8 mouse cellular contexts compared by ENCODE assay signal in the genomic region with DNA sequence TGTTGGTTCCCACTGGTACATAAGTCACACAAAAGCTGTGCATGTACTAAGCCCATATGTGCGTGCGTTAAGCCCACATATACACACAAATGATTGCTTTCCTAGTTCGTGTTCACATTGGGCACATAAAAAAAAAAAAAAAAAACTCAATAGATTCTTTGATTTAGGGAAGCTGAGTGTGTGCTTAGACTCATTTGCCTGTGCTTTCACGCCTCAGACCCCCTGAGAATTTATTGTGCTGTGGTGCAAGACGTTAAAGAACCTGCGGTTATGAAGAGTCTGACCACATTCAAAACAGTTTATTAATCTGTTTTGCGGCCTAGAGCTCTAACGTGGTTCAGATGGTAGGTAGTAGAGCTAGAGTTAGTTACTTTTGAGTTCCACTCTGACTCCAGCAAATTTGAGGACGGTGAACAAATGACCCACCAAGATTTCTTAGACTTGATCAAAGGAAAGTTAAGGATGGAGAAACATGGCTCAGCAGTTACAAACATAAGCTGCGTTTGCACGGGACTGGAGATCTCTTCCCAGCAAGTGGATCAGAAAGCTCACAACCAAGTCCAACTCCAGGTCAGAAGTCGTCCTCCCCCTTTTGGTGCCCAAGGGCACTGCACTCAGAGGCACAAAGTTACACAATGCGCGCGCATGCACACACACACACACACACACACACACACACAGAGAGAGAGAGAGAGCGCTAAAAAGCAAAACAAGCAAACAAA. TPM values are rescaled to one million over a fixed set of nuclear protein-coding genes. Genes with fewer than 3 reads are reported as not detected.
DNase-seq lines count a peak whose midpoint lies in the region; ATAC-seq and TF ChIP-seq lines count a peak whose summit lies in the region.

No protein-coding gene starts in this region.

- DNase-seq in adrenal gland, postnatal 14 days, result peak; percentile 12
- no peak for DNase-seq in adrenal gland, postnatal 10 days
- DNase-seq in spleen, adult 2 months (ENCODE audit: low read depth in 1 of 2, low spot score in 2 of 2), result peak; percentile 53 to 81
- DNase-seq in spleen, postnatal 14 days (ENCODE audit: low spot score in 2 of 2), result no peak
- no peak for DNase-seq in limb, embryonic 14.5 days (ENCODE audit: low spot score)
- no peak for DNase-seq in urinary bladder, postnatal 4 days (ENCODE audit: low spot score in 2 of 2)
- DNase-seq in urinary bladder, adult 2 months (ENCODE audit: low spot score), result no peak
- DNase-seq in frontal cortex, postnatal 14 days (ENCODE audit: low spot score in 2 of 2), result no peak

- H3K9me3 ChIP-seq in limb, embryonic 14.5 days (ENCODE audit: control insufficient read depth, low read length), result no peaks in the 10 kb centered on the region

- H3K9ac ChIP-seq in limb, embryonic 14.5 days (ENCODE audit: low read depth, low read length, severe bottlenecking), result no peak overlapping the region

- no peak overlapping the region for H3K4me3 ChIP-seq in spleen, adult 2 months (ENCODE audit: extremely low read depth, insufficient read depth, insufficient read length)
- H3K4me3 ChIP-seq in limb, embryonic 14.5 days (replicated peaks; ENCODE audit: low read length), result no peak overlapping the region

- peak overlapping the region; percentile 86; the same call in 1 of the 2 replicates for H3K4me2 ChIP-seq in limb, embryonic 14.5 days (replicated peaks; ENCODE audit: low read depth, low read length, severe bottlenecking)

- peaks cover 5% of the 10 kb centered on the region; the same call in 1 of the 2 replicates for H3K4me1 ChIP-seq in spleen, adult 2 months (ENCODE audit: control insufficient read depth, insufficient read depth, insufficient read length)
- H3K4me1 ChIP-seq in limb, embryonic 14.5 days (ENCODE audit: control insufficient read depth, insufficient read depth, low read length), result peaks cover 6% of the 10 kb centered on the region; the same call in 1 of the 2 replicates

- no peaks in the 10 kb centered on the region for H3K36me3 ChIP-seq in spleen, adult 2 months (ENCODE audit: control insufficient read depth, insufficient read depth, low read length)
- H3K36me3 ChIP-seq in limb, embryonic 14.5 days (ENCODE audit: control insufficient read depth, insufficient read depth, low read length), result no peaks in the 10 kb centered on the region

- no peak overlapping the region for H3K27ac ChIP-seq in spleen, adult 2 months (ENCODE audit: insufficient read depth, low read length)
- peak overlapping the region; percentile 79; the same call in 1 of the 2 replicates for H3K27ac ChIP-seq in limb, embryonic 14.5 days (replicated peaks; ENCODE audit: low read depth, low read length)

- WGBS in spleen, adult 2 months, result 57% methylated on average over 16 of the region's 16 CpGs
- 72% methylated on average over 16 of the region's 16 CpGs for WGBS in limb, embryonic 14.5 days

- no peak for TF ChIP-seq POLR2A in spleen, adult 2 months (IDR thresholded peaks at IDR 0.05; ENCODE audit: low read depth, low read length)
- no peak for TF ChIP-seq POLR2A in limb, embryonic 14.5 days (IDR thresholded peaks at IDR 0.05; ENCODE audit: borderline replicate concordance, extremely low read depth, insufficient read depth, insufficient read length)

- peaks cover 14% of the 10 kb centered on the region for H3K27me3 ChIP-seq in spleen, adult 2 months (ENCODE audit: control insufficient read depth, insufficient read depth, low read length)
- H3K27me3 ChIP-seq in limb, embryonic 14.5 days (ENCODE audit: control insufficient read depth, insufficient read depth, low read length), result no peaks in the 10 kb centered on the region

- ATAC-seq in limb, embryonic 14.5 days (ENCODE audit: low FRiP score, low read depth), result no peak

- TF ChIP-seq CTCF in spleen, adult 2 months (IDR thresholded peaks at IDR 0.05; ENCODE audit: extremely low read depth, insufficient read depth, insufficient read length, insufficient replicate concordance), result no peak

RNA-seq across cellular contexts. Expression of gene Fnip2, which starts 1.2 kb away (rescaled TPM):
- total RNA-seq in adrenal gland, postnatal 14 days (2021), result 9.7 and 11.0 TPM in 2 replicates
- total RNA-seq in adrenal gland, postnatal 10 days (2021), result 10 to 100 TPM; 12.3 to 14.1 TPM
- polyA plus RNA-seq in spleen, adult 2 months (2012; rRNA removed), result 2.6 and 3.1 TPM in 2 replicates
- 7.5 and 8.8 TPM in 2 replicates for polyA plus RNA-seq in limb, embryonic 14.5 days (2012; rRNA removed)
- 4.1 and 6.2 TPM in 2 replicates for polyA plus RNA-seq in limb, embryonic 14.5 days (2014; fragmentation: Nextera tagmentation; extraction: Ambion mirVana)
- 8.0 and 9.7 TPM in 2 replicates for polyA plus RNA-seq in urinary bladder, adult 2 months (2012; rRNA removed)

RNA-seq across cellular contexts. Expression of gene Ppid, which starts 22.4 kb away (rescaled TPM):
- total RNA-seq in adrenal gland, postnatal 14 days (2021), result 52.7 and 53.5 TPM in 2 replicates
- 10 to 100 TPM; 40.5 to 45.7 TPM for total RNA-seq in adrenal gland, postnatal 10 days (2021)
- 4.7 and 5.0 TPM in 2 replicates for polyA plus RNA-seq in spleen, adult 2 months (2012; rRNA removed)
- 77.7 and 117 TPM in 2 replicates for polyA plus RNA-seq in limb, embryonic 14.5 days (2012; rRNA removed)
- 149 and 160 TPM in 2 replicates for polyA plus RNA-seq in limb, embryonic 14.5 days (2014; fragmentation: Nextera tagmentation; extraction: Ambion mirVana)
- polyA plus RNA-seq in urinary bladder, adult 2 months (2012; rRNA removed), result 55.5 and 65.6 TPM in 2 replicates

Comparison
In these comparisons a context has a peak if more than half of its experiments do, and no peak if none do; other contexts are left out.
1. DNase-seq: peak in adrenal gland, postnatal 14 days (single experiment) and spleen, adult 2 months (2 of 2); none in adrenal gland, postnatal 10 days (single experiment), spleen, postnatal 14 days (0 of 2), limb, embryonic 14.5 days (single experiment), urinary bladder, postnatal 4 days (0 of 2), urinary bladder, adult 2 months (single experiment) and frontal cortex, postnatal 14 days (0 of 2).